In genomic region chr13:54765281-54766191, GRCm38 (mm10) we compare ENCODE assay signal across 8 mouse cellular contexts. TPM values are rescaled to one million over a fixed set of nuclear protein-coding genes. Genes with fewer than 3 reads are reported as not detected.
DNase-seq lines count a peak whose midpoint lies in the region; ATAC-seq and TF ChIP-seq lines count a peak whose summit lies in the region.

No protein-coding gene starts in this region.

- H3K27ac ChIP-seq in left cerebral cortex, adult 2 months = peak overlapping the region; percentile 97
- H3K27ac ChIP-seq in forebrain, embryonic 10.5 days = peak overlapping the region; percentile 35; the same call in 1 of the 2 replicates
- no peak overlapping the region for H3K27ac ChIP-seq in liver, embryonic 13.5 days

- ATAC-seq in liver, embryonic 13.5 days (ENCODE audit: low read depth) = no peak

- H3K4me2 ChIP-seq in liver, embryonic 13.5 days = peak overlapping the region; percentile 41

- H3K9me3 ChIP-seq in forebrain, embryonic 10.5 days = no peaks in the 10 kb centered on the region
- peaks cover 4% of the 10 kb centered on the region; the same call in 1 of the 2 replicates for H3K9me3 ChIP-seq in liver, embryonic 13.5 days (replicated peaks)

- no peak for TF ChIP-seq CTCF in left cerebral cortex, adult 2 months (IDR thresholded peaks at IDR 0.05)

- peaks cover 73% of the 10 kb centered on the region for H3K27me3 ChIP-seq in forebrain, embryonic 10.5 days (ENCODE audit: poor library complexity, severe bottlenecking)
- H3K27me3 ChIP-seq in liver, embryonic 13.5 days = peaks cover 68% of the 10 kb centered on the region

- peak overlapping the region; percentile 83 for H3K4me3 ChIP-seq in left cerebral cortex, adult 2 months
- peak overlapping the region; percentile 56 for H3K4me3 ChIP-seq in forebrain, embryonic 10.5 days
- H3K4me3 ChIP-seq in liver, embryonic 13.5 days (replicated peaks) = peak overlapping the region; percentile 16

- no peaks in the 10 kb centered on the region for H3K36me3 ChIP-seq in forebrain, embryonic 10.5 days (replicated peaks)
- no peaks in the 10 kb centered on the region for H3K36me3 ChIP-seq in liver, embryonic 13.5 days

- no peak overlapping the region for H3K9ac ChIP-seq in liver, embryonic 13.5 days

- WGBS in forebrain, embryonic 10.5 days = 5% methylated on average over 44 of the region's 44 CpGs
- 5% methylated on average over 44 of the region's 44 CpGs for WGBS in liver, embryonic 13.5 days (ENCODE audit: insufficient replicate concordance)

- peaks cover 29% of the 10 kb centered on the region for H3K4me1 ChIP-seq in forebrain, embryonic 10.5 days
- peaks cover 10% of the 10 kb centered on the region for H3K4me1 ChIP-seq in liver, embryonic 13.5 days (replicated peaks)

- intact Hi-C loops in left cerebral cortex, adult 2 months (cut with DNase I) = loop anchor here (1.0 kb wide), 1 partner anchor 16 kb away; no protein-coding TSS in a partner anchor
- intact Hi-C loops in left cerebral cortex, postnatal 4 days (cut with DNase I) = no loop called here

- DNase-seq in left cerebral cortex, adult 2 months (ENCODE audit: extremely low spot score in 1 of 2, low spot score in 2 of 2) = peak; percentile 46 to 51
- DNase-seq in left cerebral cortex, postnatal 4 days = no peak
- DNase-seq in cerebellum, adult 11-12 months = peak; percentile 77
- no peak for DNase-seq in forebrain, embryonic 10.5 days (ENCODE audit: extremely low spot score, low spot score)
- DNase-seq in liver, embryonic 13.5 days = no peak
- DNase-seq in urinary bladder, postnatal 36 days (ENCODE audit: low spot score in 2 of 2) = no peak
- no peak for DNase-seq in ovary, postnatal 10 days (ENCODE audit: low spot score)
- no peak for DNase-seq in heart, postnatal 4 days

RNA-seq across cellular contexts. Expression of gene Sncb, which starts 0.9 kb away (rescaled TPM):
- total RNA-seq in left cerebral cortex, adult 2 months (2021) = 100 to 1,000 TPM; 869 to 881 TPM
- 100 to 1,000 TPM; 331 to 383 TPM for total RNA-seq in left cerebral cortex, postnatal 4 days (2021)
- polyA plus RNA-seq in forebrain, embryonic 10.5 days (2016; fragmentation: Nextera tagmentation; extraction: Ambion mirVana) = 1.1 and 1.8 TPM in 2 replicates
- polyA plus RNA-seq in liver, embryonic 13.5 days (2015; fragmentation: Nextera tagmentation; extraction: Ambion mirVana) = not detected in 2 replicates
- not detected for total RNA-seq in heart, postnatal 4 days (2021)

RNA-seq across cellular contexts. Expression of gene Gprin1, which starts 15.9 kb away (rescaled TPM):
- 100 to 1,000 TPM; 128 to 130 TPM for total RNA-seq in left cerebral cortex, adult 2 months (2021)
- 100 to 1,000 TPM; 277 to 278 TPM for total RNA-seq in left cerebral cortex, postnatal 4 days (2021)
- 0.56 and 0.57 TPM in 2 replicates for polyA plus RNA-seq in forebrain, embryonic 10.5 days (2016; fragmentation: Nextera tagmentation; extraction: Ambion mirVana)
- 0.02 and 0.05 TPM in 2 replicates for polyA plus RNA-seq in liver, embryonic 13.5 days (2015; fragmentation: Nextera tagmentation; extraction: Ambion mirVana)
- total RNA-seq in heart, postnatal 4 days (2021) = under 1 TPM; 0.10 to 0.11 TPM

RNA-seq across cellular contexts. Expression of gene Eif4e1b, which starts 18.3 kb away (rescaled TPM):
- total RNA-seq in left cerebral cortex, adult 2 months (2021) = not detected
- total RNA-seq in left cerebral cortex, postnatal 4 days (2021) = not detected
- not detected in 2 replicates for polyA plus RNA-seq in forebrain, embryonic 10.5 days (2016; fragmentation: Nextera tagmentation; extraction: Ambion mirVana)
- not detected in 2 replicates for polyA plus RNA-seq in liver, embryonic 13.5 days (2015; fragmentation: Nextera tagmentation; extraction: Ambion mirVana)
- not detected for total RNA-seq in heart, postnatal 4 days (2021)

RNA-seq across cellular contexts. Expression of gene Tspan17, which starts 23.6 kb away (rescaled TPM):
- 10 to 100 TPM; 91.7 to 95.3 TPM for total RNA-seq in left cerebral cortex, adult 2 months (2021)
- 10 to 100 TPM; 41.2 to 63.8 TPM for total RNA-seq in left cerebral cortex, postnatal 4 days (2021)
- 7.9 and 9.5 TPM in 2 replicates for polyA plus RNA-seq in forebrain, embryonic 10.5 days (2016; fragmentation: Nextera tagmentation; extraction: Ambion mirVana)
- polyA plus RNA-seq in liver, embryonic 13.5 days (2015; fragmentation: Nextera tagmentation; extraction: Ambion mirVana) = 1.5 and 2.0 TPM in 2 replicates
- 10 to 100 TPM in 1 of 2 experiments, 1 to 10 TPM in 1; 9.1 to 12.8 TPM for total RNA-seq in heart, postnatal 4 days (2021)

Comparison
In these comparisons a context has a peak if more than half of its experiments do, and no peak if none do; other contexts are left out.
1. DNase-seq: peak in left cerebral cortex, adult 2 months (2 of 2) and cerebellum, adult 11-12 months (single experiment); none in left cerebral cortex, postnatal 4 days (single experiment), forebrain, embryonic 10.5 days (single experiment), liver, embryonic 13.5 days (single experiment), urinary bladder, postnatal 36 days (0 of 2), ovary, postnatal 10 days (single experiment) and heart, postnatal 4 days (single experiment).
2. H3K4me3 ChIP-seq: peak in every context shown above with its lines; median percentile 83 in left cerebral cortex, adult 2 months; 56 in forebrain, embryonic 10.5 days; 16 in liver, embryonic 13.5 days.
3. RNA of gene Sncb, which starts 0.9 kb away (total RNA-seq): 869 to 881 TPM in left cerebral cortex, adult 2 months and 331 to 383 TPM in left cerebral cortex, postnatal 4 days; not detected in heart, postnatal 4 days; every median in the first group is over 100 times any median in the second.
4. RNA of gene Gprin1, which starts 15.9 kb away (total RNA-seq): 277 to 278 TPM in left cerebral cortex, postnatal 4 days and 128 to 130 TPM in left cerebral cortex, adult 2 months; 0.10 to 0.11 TPM in heart, postnatal 4 days; every median in the first group is over 100 times any median in the second.